Mouse (Mus musculus) C2C12 (cell line): ENCODE measurements around the gene Egln3.

Experiments used
- CEBPB ChIP-seq: IDR thresholded peaks from one replicate; pipeline ENCODE4 v1.6.1; 2011; ENCODE audit warnings: low read depth, mild to moderate bottlenecking, control low read depth, moderate library complexity
- CTCF ChIP-seq: IDR thresholded peaks from one replicate; pipeline ENCODE4 v1.5.1; 2011; ENCODE audit not compliant: control insufficient read depth, insufficient read depth, insufficient read length
- FOSL1 ChIP-seq: IDR thresholded peaks from one replicate; pipeline ENCODE4 v1.8.0; 2011; ENCODE audit warnings: mild to moderate bottlenecking, low read length; ENCODE audit not compliant: poor library complexity, insufficient read depth, severe bottlenecking
- MAX ChIP-seq: IDR thresholded peaks from one replicate; pipeline ENCODE4 v1.6.1; 2011; ENCODE audit warnings: mild to moderate bottlenecking, control low read depth
- MYOG ChIP-seq: IDR thresholded peaks from one replicate; pipeline ENCODE4 v1.6.1; 2011; ENCODE audit not compliant: control insufficient read depth, insufficient read length; ENCODE audit errors: extremely low read depth
- USF1 ChIP-seq: IDR thresholded peaks from one replicate; pipeline ENCODE4 v1.6.1; 2011; ENCODE audit warnings: low read depth, mild to moderate bottlenecking, control low read depth, moderate library complexity

- TF ChIP-seq CTCF, result no peak
- TF ChIP-seq MAX, result no peak
- TF ChIP-seq MYOG, result no peak
- TF ChIP-seq FOSL1, result no peak
- TF ChIP-seq CEBPB, result no peak
- TF ChIP-seq USF1, result no peak
Observed at GRCm38 (mm10) chr12:54232456-54232855, 28.8 kb upstream of the Egln3 start.
